Comparison of ENCODE assay signal across 13 mouse cellular contexts in the genomic region with DNA sequence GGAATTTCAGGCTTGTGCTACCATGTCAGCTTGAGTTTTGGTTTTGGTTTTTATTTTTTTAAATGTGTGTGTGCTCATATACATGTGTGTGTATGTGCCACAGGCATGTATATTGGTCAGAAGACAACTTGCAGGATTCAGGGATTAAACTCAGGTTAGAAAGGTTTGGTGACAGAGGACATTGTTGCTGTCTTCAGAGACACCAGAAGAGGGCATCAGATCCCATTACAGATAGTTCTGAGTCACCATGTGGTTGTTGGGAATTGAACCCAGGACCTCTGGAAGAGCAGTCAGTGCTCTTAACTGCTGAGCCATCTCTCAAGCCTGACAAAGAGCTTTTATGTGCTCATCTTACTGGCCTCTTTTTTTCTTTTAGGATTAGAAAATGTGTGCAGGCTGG. TPM values are rescaled to one million over a fixed set of nuclear protein-coding genes. Genes with fewer than 3 reads are reported as not detected.
DNase-seq lines count a peak whose midpoint lies in the region; ATAC-seq and TF ChIP-seq lines count a peak whose summit lies in the region.
"Had no signal": no experiment of that assay in that cellular context is flagged by ENCODE, and none has a peak within 500 bp of the region (broad histone marks: within the 10 kb centered on the region; RNA-seq: fewer than 3 reads in every experiment).

No protein-coding gene starts in this region.

- no peak for TF ChIP-seq EP300 in CH12.LX (IDR thresholded peaks at IDR 0.05; ENCODE audit: low read length)

- no peaks in the 10 kb centered on the region for H3K79me2 ChIP-seq in CH12.LX (replicated peaks; ENCODE audit: control insufficient read depth, extremely low read depth, insufficient read depth, poor library complexity, severe bottlenecking)

- TF ChIP-seq RAD21 in CH12.LX (IDR thresholded peaks at IDR 0.05; ENCODE audit: low read depth, low read length), result peak; percentile 2

- no peaks in the 10 kb centered on the region for H3K4me1 ChIP-seq in midbrain, postnatal 0 days (ENCODE audit: insufficient read depth, low read length)
- H3K4me1 ChIP-seq in midbrain, embryonic 14.5 days (ENCODE audit: control insufficient read depth, insufficient read depth, low read length), result 0 out of 2 replicates have a peak, but pooled peaks cover 7% of the 10 kb centered on the region
- no peaks in the 10 kb centered on the region for H3K4me1 ChIP-seq in CH12.LX (ENCODE audit: control insufficient read depth in 1 of 2, insufficient read depth in 2 of 2)

- H3K4me3 ChIP-seq in midbrain, postnatal 0 days (ENCODE audit: low read depth, low read length), result no peak overlapping the region
- no peak overlapping the region for H3K4me3 ChIP-seq in midbrain, embryonic 14.5 days (replicated peaks; ENCODE audit: low read depth, low read length)
- H3K4me3 ChIP-seq in CH12.LX (replicated peaks in 1 of 3; ENCODE audit: low read depth in 2 of 3, low read length in 2 of 3, poor library complexity in 1 of 3), result no peak overlapping the region
- H3K4me3 ChIP-seq: heart, embryonic 12.5 days; limb, embryonic 12.5 days had no signal

- H3K9ac ChIP-seq in midbrain, postnatal 0 days (replicated peaks; ENCODE audit: low read length, poor library complexity, severe bottlenecking), result no peak overlapping the region
- no peak overlapping the region for H3K9ac ChIP-seq in midbrain, embryonic 14.5 days (replicated peaks; ENCODE audit: low read length)
- H3K9ac ChIP-seq in CH12.LX (ENCODE audit: insufficient read depth, low read depth), result no peak overlapping the region
- H3K9ac ChIP-seq: heart, embryonic 12.5 days; limb, embryonic 12.5 days had no signal

- no peaks in the 10 kb centered on the region for H3K36me3 ChIP-seq in midbrain, postnatal 0 days (ENCODE audit: insufficient read depth, low read length)
- no peaks in the 10 kb centered on the region for H3K36me3 ChIP-seq in midbrain, embryonic 14.5 days (ENCODE audit: control insufficient read depth, insufficient read depth, low read length)
- H3K36me3 ChIP-seq in CH12.LX (replicated peaks in 1 of 2; ENCODE audit: control insufficient read depth in 1 of 2, insufficient read depth in 1 of 2, low read length in 1 of 2), result no peaks in the 10 kb centered on the region
- no peaks in the 10 kb centered on the region for H3K36me3 ChIP-seq in splenic B cell, adult 2 months (ENCODE audit: control insufficient read depth, insufficient read depth, low read length, poor library complexity, severe bottlenecking)
- H3K36me3 ChIP-seq: heart, embryonic 12.5 days; limb, embryonic 12.5 days had no signal

- TF ChIP-seq POLR2A in CH12.LX (IDR thresholded peaks at IDR 0.05; ENCODE audit: low read depth, low read length), result no peak

- in situ Hi-C loops in CH12.LX (cut with MboI; ENCODE audit: low pct_ligation_motif_present, low pct_unique_long_range_greater_than_20kb, low sequenced_read_pairs), result loop anchor here (25.0 kb wide), 1 partner anchor 142 kb away; no protein-coding TSS in a partner anchor

- no peaks in the 10 kb centered on the region for H3K27me3 ChIP-seq in midbrain, postnatal 0 days (ENCODE audit: insufficient read depth, low read length)
- H3K27me3 ChIP-seq in midbrain, embryonic 14.5 days (ENCODE audit: control insufficient read depth, insufficient read depth, low read length), result no peaks in the 10 kb centered on the region
- no peaks in the 10 kb centered on the region for H3K27me3 ChIP-seq in CH12.LX (replicated peaks)
- no peaks in the 10 kb centered on the region for H3K27me3 ChIP-seq in splenic B cell, adult 2 months (ENCODE audit: control insufficient read depth, insufficient read depth, low read length, poor library complexity, severe bottlenecking)
- H3K27me3 ChIP-seq: heart, embryonic 12.5 days; limb, embryonic 12.5 days had no signal

- peak; percentile 17 for DNase-seq in kidney, adult 9 months
- no peak for DNase-seq in kidney, postnatal 4 days
- DNase-seq in midbrain, postnatal 0 days (ENCODE audit: low spot score), result no peak
- no peak for DNase-seq in midbrain, embryonic 14.5 days
- DNase-seq in CH12.LX (ENCODE audit: extremely low read depth), result no peak
- DNase-seq in splenic B cell, adult 2 months (ENCODE audit: low read depth, low spot score), result peak; percentile 41
- DNase-seq in adrenal gland, adult 8-10 months, result no peak
- DNase-seq: cerebellum, adult 9-11 months; kidney, adult 18-20 months; thymus, postnatal 36 days had no signal

- H3K4me2 ChIP-seq in midbrain, postnatal 0 days (ENCODE audit: low read depth, low read length, poor library complexity, severe bottlenecking), result no peak overlapping the region
- no peak overlapping the region for H3K4me2 ChIP-seq in midbrain, embryonic 14.5 days (ENCODE audit: low read length)
- H3K4me2 ChIP-seq in CH12.LX (ENCODE audit: insufficient read depth, low read depth, poor library complexity, severe bottlenecking), result no peak overlapping the region
- H3K4me2 ChIP-seq: heart, embryonic 12.5 days; limb, embryonic 12.5 days had no signal

- H3K27ac ChIP-seq in midbrain, postnatal 0 days (ENCODE audit: low read depth, low read length), result no peak overlapping the region
- no peak overlapping the region for H3K27ac ChIP-seq in midbrain, embryonic 14.5 days (replicated peaks; ENCODE audit: low read depth, low read length)
- H3K27ac ChIP-seq in CH12.LX (ENCODE audit: insufficient read depth, low read depth), result no peak overlapping the region

- peak; percentile 25 for TF ChIP-seq CTCF in midbrain, postnatal 0 days (IDR thresholded peaks at IDR 0.05)
- TF ChIP-seq CTCF in CH12.LX (conservative IDR thresholded peaks at IDR 0.05 in 1 of 2, IDR thresholded peaks at IDR 0.05 in 1 of 2; ENCODE audit: low read depth in 2 of 2, low read length in 2 of 2), result peak in 1 of 2 experiments; percentile 37; a peak in 2 of 4 replicates

- ATAC-seq in midbrain, postnatal 0 days (ENCODE audit: low FRiP score), result no peak
- no peak for ATAC-seq in midbrain, embryonic 14.5 days (ENCODE audit: low FRiP score, low TSS enrichment)
- ATAC-seq: midbrain, embryonic 16.5 days had no signal

- H3K9me3 ChIP-seq in midbrain, postnatal 0 days (ENCODE audit: low read length), result no peaks in the 10 kb centered on the region
- H3K9me3 ChIP-seq in midbrain, embryonic 14.5 days (ENCODE audit: control insufficient read depth, low read length), result no peaks in the 10 kb centered on the region
- H3K9me3 ChIP-seq in CH12.LX (replicated peaks; ENCODE audit: low read length), result no peaks in the 10 kb centered on the region
- H3K9me3 ChIP-seq: heart, embryonic 12.5 days; limb, embryonic 12.5 days had no signal

- dilution Hi-C loops in CH12.LX (cut with MboI; ENCODE audit: extremely low pct_ligation_motif_present, extremely low pct_unique_long_range_greater_than_20kb, low sequenced_read_pairs), result no loop called here

TF ChIP-seq in CH12.LX, 34 proteins besides CTCF, POLR2A, EP300 and RAD21:
- TF ChIP-seq ZKSCAN1 (IDR thresholded peaks at IDR 0.05; ENCODE audit: borderline replicate concordance, low read depth, low read length) (no peak), JUN (IDR thresholded peaks at IDR 0.05; ENCODE audit: insufficient read depth, low read depth, low read length) (no peak), ELF1 (IDR thresholded peaks at IDR 0.05; ENCODE audit: low read depth, low read length) (no peak), UBTF (IDR thresholded peaks at IDR 0.05; ENCODE audit: low read depth, low read length) (no peak), TCF12 (IDR thresholded peaks at IDR 0.05; ENCODE audit: low read depth, low read length) (no peak), MAX (IDR thresholded peaks at IDR 0.05; ENCODE audit: low read length) (no peak), BHLHE40 (IDR thresholded peaks at IDR 0.05; ENCODE audit: low read depth, low read length) (no peak), JUND (conservative IDR thresholded peaks at IDR 0.05; ENCODE audit: low read depth, low read length) (no peak), ETS1 (conservative IDR thresholded peaks at IDR 0.05; ENCODE audit: low read depth, low read length) (no peak), MAZ (IDR thresholded peaks at IDR 0.05; ENCODE audit: low read depth, low read length) (no peak), ZNF384 (IDR thresholded peaks at IDR 0.05; ENCODE audit: low read depth, low read length) (no peak), MEF2A (IDR thresholded peaks at IDR 0.05; ENCODE audit: borderline replicate concordance, low read depth, low read length) (no peak), POLR2AphosphoS2 (IDR thresholded peaks at IDR 0.05; ENCODE audit: low read depth, low read length) (no peak), SIN3A (IDR thresholded peaks at IDR 0.05; ENCODE audit: low read length) (no peak)

RNA-seq across cellular contexts. Expression of gene Cdk19, which starts 30.8 kb away (rescaled TPM):
- 11.8 and 13.2 TPM in 2 replicates for total RNA-seq in midbrain, postnatal 0 days (2014; rRNA removed)
- 3.8 and 3.9 TPM in 2 replicates for polyA plus RNA-seq in midbrain, postnatal 0 days (2015; fragmentation: Nextera tagmentation; extraction: Ambion mirVana)
- polyA plus RNA-seq in midbrain, embryonic 14.5 days (2014; fragmentation: Nextera tagmentation; extraction: Ambion mirVana), result 9.4 and 13.1 TPM in 2 replicates
- total RNA-seq in CH12.LX (2012; rRNA removed) (2.0 and 3.3 TPM in 2 replicates), CH12.LX (2014; rRNA removed) (4.7 and 4.8 TPM in 2 replicates)
- 3.4 and 4.0 TPM in 2 replicates for polyA plus RNA-seq in CH12.LX (2012; ENCODE audit: insufficient read length, low read depth)
- 10 to 100 TPM; 11.1 to 14.0 (median 12.6) TPM for total RNA-seq in adrenal gland, adult 8-10 months (2022)

Comparison
In these comparisons a context has a peak if more than half of its experiments do, and no peak if none do; other contexts are left out.
1. DNase-seq: peak in kidney, adult 9 months (single experiment) and splenic B cell, adult 2 months (single experiment); none in kidney, postnatal 4 days (0 of 2), midbrain, postnatal 0 days (single experiment), midbrain, embryonic 14.5 days (single experiment), CH12.LX (single experiment) and adrenal gland, adult 8-10 months (single experiment).